Mouse (Mus musculus) bone marrow, adult 2 months (tissue): ENCODE measurements around the gene Slc25a16. TPM values are rescaled to one million over a fixed set of nuclear protein-coding genes. Genes with fewer than 3 reads are reported as not detected.

Source experiments
- H3K27ac ChIP-seq: fragments of 200-500 bp; 2 replicates; pipeline ENCODE4 v1.5.1; 2012; ENCODE audit warnings: low read depth, mild to moderate bottlenecking, control low read depth, inconsistent platforms, low read length; ENCODE audit not compliant: control insufficient read depth, poor library complexity, insufficient read depth
- H3K4me1 ChIP-seq: fragments of 200-500 bp; 2 replicates; pipeline ENCODE4 v1.6.1; 2011; ENCODE audit warnings: low read length; ENCODE audit not compliant: control insufficient read depth, insufficient read depth
- H3K4me3 ChIP-seq: fragments of 200-500 bp; replicated peaks from 2 replicates; pipeline ENCODE3; 2011; ENCODE audit warnings: mild to moderate bottlenecking, low read depth, low read length, control low read depth; ENCODE audit not compliant: control insufficient read depth
- CTCF ChIP-seq: fragments of 200-500 bp; IDR thresholded peaks from 2 replicates; pipeline ENCODE4 v1.5.1; 2011; ENCODE audit warnings: low read length, control low read depth; ENCODE audit not compliant: control insufficient read depth, insufficient read depth
- POLR2A ChIP-seq: fragments of 200-500 bp; IDR thresholded peaks from 2 replicates; pipeline ENCODE4 v1.6.1; 2011; ENCODE audit warnings: low read depth, mild to moderate bottlenecking, control low read depth, low read length, borderline replicate concordance; ENCODE audit not compliant: control insufficient read depth
- WGBS: fragments of 180-500 bp; shearing (Covaris S2); methylation state at CpG from one replicate; pipeline ENCODE4 v1.1.7; 2018; 5-methylcytosine and 5-hydroxymethylcytosine counted together
- polyA plus RNA-seq: library from polyadenylated mRNA; stranded (reverse); fragments of >200 nt; gene quantifications from 2 replicates; pipeline ENCODE4 v1.2.4, GENCODE M21; 2011; ENCODE audit warnings: low replicate concordance; ENCODE audit not compliant: missing spikeins, insufficient read depth, insufficient read length

Slc25a16 gene
- polyA plus RNA-seq, 1 experiment: 7.3 TPM

DNA sequence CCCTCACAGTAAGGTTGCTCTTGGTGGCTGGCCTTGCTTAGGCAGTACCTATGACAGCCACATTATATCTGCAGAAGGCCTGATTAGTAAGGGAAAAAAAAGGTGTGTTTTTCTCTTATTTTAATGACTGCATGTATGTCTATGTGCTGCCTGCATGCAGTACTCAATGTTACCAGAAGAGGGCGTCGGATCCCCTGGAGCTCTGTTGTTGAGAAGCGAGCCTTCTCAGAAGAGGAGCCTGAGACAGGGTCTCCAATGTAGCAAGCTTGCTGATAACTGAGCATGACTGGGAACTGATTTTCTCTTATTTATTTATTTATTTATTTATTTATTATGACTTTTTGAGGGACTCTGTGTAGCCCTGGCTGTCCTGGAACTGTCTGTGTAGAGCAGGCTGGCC is 66.9 kb downstream of the Slc25a16 start:
- peak; percentile 47 for TF ChIP-seq CTCF
- no peak for TF ChIP-seq POLR2A
- H3K27ac ChIP-seq: no peak overlapping the region
- H3K4me1 ChIP-seq: no peaks in the 10 kb centered on the region
- no peak overlapping the region for H3K4me3 ChIP-seq
- WGBS: 30% methylated on average over 3 of the region's 3 CpGs

GRCm38 (mm10) chr10:62990636-62991035 is 70.2 kb downstream of the Slc25a16 start:
- no peak for TF ChIP-seq CTCF
- no peak for TF ChIP-seq POLR2A
- no peak overlapping the region for H3K27ac ChIP-seq
- 94% methylated on average over 15 of the region's 15 CpGs for WGBS
- no peak overlapping the region for H3K4me3 ChIP-seq
- no peaks in the 10 kb centered on the region for H3K4me1 ChIP-seq

DNA sequence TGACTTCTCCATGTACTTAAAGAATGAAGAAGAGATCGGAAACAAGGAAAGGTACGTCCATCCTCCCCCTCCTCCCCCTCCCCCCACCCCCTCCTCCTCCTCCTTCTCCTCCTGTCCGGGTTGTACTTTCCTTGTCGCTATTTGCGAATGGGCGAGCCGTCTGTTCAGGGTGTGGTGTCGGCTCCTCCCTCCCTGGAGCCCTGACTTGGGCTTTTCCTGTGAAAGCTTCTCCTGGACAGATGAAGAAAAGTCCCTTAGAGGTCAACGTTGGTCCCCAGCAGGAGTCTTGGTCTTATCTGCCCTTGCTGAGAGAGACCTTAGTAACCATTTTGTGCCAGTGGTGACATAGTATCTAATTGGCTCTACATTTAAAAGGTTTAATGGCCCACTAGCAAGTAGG is 73.6 kb downstream of the Slc25a16 start:
- TF ChIP-seq POLR2A (no peak), CTCF (no peak)
- H3K4me1 ChIP-seq: no peaks in the 10 kb centered on the region
- no peak overlapping the region for H3K27ac ChIP-seq
- H3K4me3 ChIP-seq: no peak overlapping the region
- 88% methylated on average over 8 of the region's 9 CpGs for WGBS

Other genes starting within 250 kb of the Slc25a16 start
- gene Stox1, start 194.5 kb upstream of the Slc25a16 start, polyA plus RNA-seq: 0.57 TPM in 1 of 2 replicates, not detected in the other
- 59.8 and 89.0 TPM in 2 replicates for gene Ccar1, start 128.3 kb upstream of the Slc25a16 start, polyA plus RNA-seq
- gene Tet1, start 11.6 kb upstream of the Slc25a16 start, polyA plus RNA-seq: 1.3 and 2.2 TPM in 2 replicates
- 29.5 and 38.9 TPM in 2 replicates for gene Dna2, start 26.4 kb downstream of the Slc25a16 start, polyA plus RNA-seq
- 7.0 and 7.1 TPM in 2 replicates for gene Rufy2, start 59.6 kb downstream of the Slc25a16 start, polyA plus RNA-seq
- gene Hnrnph3, start 103.6 kb downstream of the Slc25a16 start, polyA plus RNA-seq: 73.5 and 89.4 TPM in 2 replicates
- gene Pbld2, start 103.7 kb downstream of the Slc25a16 start, polyA plus RNA-seq: 0.82 TPM in 1 of 2 replicates, not detected in the other
- gene Pbld1, start 139.5 kb downstream of the Slc25a16 start, polyA plus RNA-seq: 3.7 and 5.0 TPM in 2 replicates
- not detected in 2 replicates for gene Atoh7, start 179.0 kb downstream of the Slc25a16 start, polyA plus RNA-seq